Mouse (Mus musculus) right cerebral cortex, postnatal 36 days (tissue): ENCODE measurements around the gene Olfr1505.

Experiments used
- DNase-seq, 2 experiments: peaks; one replicate each; pipeline ENCODE4 v3.0.0; 2022; ENCODE audit warnings: low spot score in 2 of 2, mixed read lengths in 1 of 2

Gene Olfr1505

GRCm38 (mm10) chr19:13913230-13913629 is at the start of gene Olfr1505:
TSS of gene Olfr1505 (plus strand) at chr19:13913530.
- DNase-seq = no peak

- no peak for DNase-seq
These were observed 15.5 kb upstream of the Olfr1505 start, which contains the start of gene Olfr1504 for GRCm38 (mm10) chr19:13897828-13898227. TSS of gene Olfr1504 (minus strand) at chr19:13897928.
